Mouse (Mus musculus): ENCODE data around the gene Dennd2a. TPM values are rescaled to one million over a fixed set of nuclear protein-coding genes. Genes with fewer than 3 reads are reported as not detected.
A peak's percentile ranks its signal among the peaks of the same experiment; 100 is the strongest.

Dennd2a gene
- polyA plus RNA-seq, 1 experiment from 2014 or later: 33.1 TPM

DNA sequence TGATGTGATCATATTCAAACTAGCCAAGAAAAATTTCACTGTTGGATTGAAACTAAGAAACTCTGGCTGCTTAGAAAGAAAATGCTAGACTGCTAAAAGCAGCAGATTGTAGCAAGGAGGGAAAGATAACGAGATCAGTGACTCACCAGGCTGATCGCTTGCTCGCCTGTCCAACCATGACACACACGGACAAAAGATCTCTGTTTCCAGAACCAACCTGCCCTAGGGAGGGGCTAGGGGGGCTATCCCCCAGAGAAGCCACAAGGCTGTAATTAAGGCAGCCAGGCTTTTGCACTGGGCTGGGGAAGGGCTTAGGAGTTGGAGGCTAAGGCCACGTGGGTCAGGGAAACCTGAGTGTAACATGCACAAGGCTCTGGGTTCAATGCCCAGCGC is 41.9 kb downstream of the Dennd2a start:
- 0 out of 2 replicates have a peak overlapping the region, but pooled peaks have one; percentile 25 for H3K9ac ChIP-seq
- H3K4me2 ChIP-seq: peak overlapping the region; percentile 46
- DNase-seq (no peak), ATAC-seq (ENCODE audit: insufficient read depth) (peak; percentile 54; the same call in 1 of the 2 replicates)
- H3K4me3 ChIP-seq (ENCODE audit: low read depth, low read length): no peak overlapping the region
- no peaks in the 10 kb centered on the region for H3K27me3 ChIP-seq (ENCODE audit: insufficient read depth, low read length)
- H3K27ac ChIP-seq (ENCODE audit: low read depth): peak overlapping the region; percentile 97
- 29% methylated on average over 6 of the region's 6 CpGs for WGBS
- H3K9me3 ChIP-seq (ENCODE audit: low read depth, low read length): peaks cover 7% of the 10 kb centered on the region; the same call in 1 of the 2 replicates
- peaks cover 9% of the 10 kb centered on the region; the same call in 1 of the 2 replicates for H3K4me1 ChIP-seq (ENCODE audit: insufficient read depth)
- TF ChIP-seq CTCF (IDR thresholded peaks at IDR 0.05; ENCODE audit: low read depth): no peak
- H3K36me3 ChIP-seq (ENCODE audit: insufficient read depth): peaks cover 21% of the 10 kb centered on the region

DNA sequence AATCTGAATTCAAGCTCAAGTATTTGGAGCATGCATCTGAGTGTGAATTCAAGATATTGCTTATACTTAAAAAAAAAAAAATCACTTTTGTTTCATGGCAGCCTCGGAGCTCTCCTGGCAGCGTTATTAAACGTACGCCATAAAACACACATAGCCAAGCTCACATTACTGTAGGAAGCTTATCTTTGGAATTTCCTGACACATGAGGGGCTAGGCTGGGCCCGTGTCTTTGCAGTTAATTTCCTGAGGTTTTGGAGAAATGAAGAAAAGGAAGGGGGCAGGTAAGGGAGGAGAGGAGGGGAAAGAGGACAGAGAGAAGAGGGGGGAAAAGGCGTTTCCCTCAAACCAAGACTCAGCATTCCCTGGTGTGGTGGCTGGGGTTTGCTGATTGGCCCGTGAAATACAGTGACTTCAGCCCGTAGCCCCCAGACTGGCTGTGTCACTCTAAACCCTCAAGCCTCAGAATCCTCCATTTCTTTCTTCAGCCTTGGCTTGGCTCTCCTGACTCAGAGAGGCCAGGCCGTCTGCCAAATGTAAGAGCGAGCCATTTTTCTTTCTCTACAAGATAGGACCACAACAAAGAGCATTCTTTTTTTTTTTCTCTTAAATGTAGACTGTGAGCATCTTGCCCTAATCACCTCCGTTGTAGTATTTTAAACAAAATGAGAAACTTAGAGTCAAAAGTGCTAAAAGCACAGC is 42.5 kb downstream of the Dennd2a start:
- no peak for TF ChIP-seq CTCF (IDR thresholded peaks at IDR 0.05; ENCODE audit: low read depth)
- H3K27me3 ChIP-seq (ENCODE audit: insufficient read depth, low read length): no peaks in the 10 kb centered on the region
- H3K4me1 ChIP-seq (ENCODE audit: insufficient read depth): peaks cover 9% of the 10 kb centered on the region; the same call in 1 of the 2 replicates
- peak overlapping the region; percentile 97 for H3K27ac ChIP-seq (ENCODE audit: low read depth)
- peaks cover 15% of the 10 kb centered on the region for H3K36me3 ChIP-seq (ENCODE audit: insufficient read depth)
- no peak overlapping the region for H3K9ac ChIP-seq
- DNase-seq (peak; percentile 85), ATAC-seq (ENCODE audit: insufficient read depth) (peak; percentile 89)
- no peak overlapping the region for H3K4me3 ChIP-seq (ENCODE audit: low read depth, low read length)
- H3K9me3 ChIP-seq (ENCODE audit: low read depth, low read length): peaks cover 2% of the 10 kb centered on the region; the same call in 1 of the 2 replicates
- peak overlapping the region; percentile 46 for H3K4me2 ChIP-seq
- 8% methylated on average over 11 of the region's 11 CpGs for WGBS

DNA sequence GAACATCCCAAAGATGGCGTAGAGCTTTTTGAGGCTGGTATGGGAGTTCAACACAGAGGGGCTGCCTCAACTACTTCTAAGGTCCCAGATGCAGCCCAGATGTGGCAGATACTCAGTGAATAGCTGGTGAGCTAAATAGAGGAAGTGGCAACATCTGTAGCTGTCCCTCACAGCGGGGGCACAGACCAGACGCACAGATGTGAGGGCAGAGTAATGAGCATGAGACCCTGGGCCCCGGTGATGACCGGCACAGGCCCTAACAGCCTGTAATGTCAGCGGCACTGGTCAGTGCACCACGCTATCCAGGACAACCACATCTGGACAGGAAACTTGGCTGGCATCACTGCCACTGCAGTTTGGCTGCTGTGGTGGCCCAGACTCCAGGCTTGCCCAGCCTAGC is 54.2 kb downstream of the Dennd2a start:
- no peaks in the 10 kb centered on the region for H3K27me3 ChIP-seq (ENCODE audit: insufficient read depth, low read length)
- H3K36me3 ChIP-seq (ENCODE audit: insufficient read depth): peaks cover 70% of the 10 kb centered on the region
- H3K4me2 ChIP-seq: no peak overlapping the region
- no peak for TF ChIP-seq CTCF (IDR thresholded peaks at IDR 0.05; ENCODE audit: low read depth)
- H3K4me1 ChIP-seq (ENCODE audit: insufficient read depth): no peaks in the 10 kb centered on the region
- ATAC-seq (ENCODE audit: insufficient read depth) (no peak), DNase-seq (no peak)
- no peak overlapping the region for H3K27ac ChIP-seq (ENCODE audit: low read depth)
- no peak overlapping the region for H3K9ac ChIP-seq
- no peaks in the 10 kb centered on the region for H3K9me3 ChIP-seq (ENCODE audit: low read depth, low read length)
- no peak overlapping the region for H3K4me3 ChIP-seq (ENCODE audit: low read depth, low read length)
- WGBS: 78% methylated on average over 7 of the region's 7 CpGs

- peaks cover 73% of the 10 kb centered on the region for H3K36me3 ChIP-seq (ENCODE audit: insufficient read depth)
- 85% methylated on average over 4 of the region's 4 CpGs for WGBS
Observed at GRCm38 (mm10) chr6:39497165-39497564, 60.5 kb downstream of the Dennd2a start.

GRCm38 (mm10) chr6:39493129-39493714 is 64.4 kb downstream of the Dennd2a start:
- H3K36me3 ChIP-seq (ENCODE audit: insufficient read depth): peaks cover 79% of the 10 kb centered on the region
- DNase-seq (peak; percentile 55), ATAC-seq (ENCODE audit: insufficient read depth) (no peak; the same call in 1 of the 2 replicates)
- H3K27me3 ChIP-seq (ENCODE audit: insufficient read depth, low read length): no peaks in the 10 kb centered on the region
- no peak overlapping the region for H3K4me2 ChIP-seq
- no peak for TF ChIP-seq CTCF (IDR thresholded peaks at IDR 0.05; ENCODE audit: low read depth)
- no peak overlapping the region for H3K4me3 ChIP-seq (ENCODE audit: low read depth, low read length)
- no peak overlapping the region for H3K9ac ChIP-seq
- H3K27ac ChIP-seq (ENCODE audit: low read depth): no peak overlapping the region
- WGBS: 63% methylated on average over 12 of the region's 12 CpGs
- H3K9me3 ChIP-seq (ENCODE audit: low read depth, low read length): no peaks in the 10 kb centered on the region
- no peaks in the 10 kb centered on the region for H3K4me1 ChIP-seq (ENCODE audit: insufficient read depth)

More at GRCm38 (mm10) chr6:39497165-39497564, 60.5 kb downstream of the Dennd2a start:
- H3K9me3 ChIP-seq (ENCODE audit: low read depth, low read length): no peaks in the 10 kb centered on the region
- no peaks in the 10 kb centered on the region for H3K27me3 ChIP-seq (ENCODE audit: insufficient read depth, low read length)
- ATAC-seq (ENCODE audit: insufficient read depth): no peak
- H3K4me2 ChIP-seq: no peak overlapping the region
- no peak overlapping the region for H3K9ac ChIP-seq
- no peak for DNase-seq
- no peak for TF ChIP-seq CTCF (IDR thresholded peaks at IDR 0.05; ENCODE audit: low read depth)
- no peaks in the 10 kb centered on the region for H3K4me1 ChIP-seq (ENCODE audit: insufficient read depth)
- H3K4me3 ChIP-seq (ENCODE audit: low read depth, low read length): no peak overlapping the region
- H3K27ac ChIP-seq (ENCODE audit: low read depth): no peak overlapping the region

GRCm38 (mm10) chr6:39492161-39492560 is 65.5 kb downstream of the Dennd2a start:
- no peak overlapping the region for H3K9ac ChIP-seq

GRCm38 (mm10) chr6:39491203-39491602 is 66.5 kb downstream of the Dennd2a start:
- WGBS: 88% methylated on average over 5 of the region's 5 CpGs

More at GRCm38 (mm10) chr6:39492161-39492560, 65.5 kb downstream of the Dennd2a start:
- Histone ChIP-seq H3K4me2 (no peak overlapping the region), H3K4me3 (ENCODE audit: low read depth, low read length) (no peak overlapping the region), H3K9me3 (ENCODE audit: low read depth, low read length) (no peaks in the 10 kb centered on the region), H3K36me3 (ENCODE audit: insufficient read depth) (peaks cover 82% of the 10 kb centered on the region), H3K4me1 (ENCODE audit: insufficient read depth) (no peaks in the 10 kb centered on the region), H3K27ac (ENCODE audit: low read depth) (no peak overlapping the region), H3K27me3 (ENCODE audit: insufficient read depth, low read length) (no peaks in the 10 kb centered on the region)
- ATAC-seq (ENCODE audit: insufficient read depth) (no peak), DNase-seq (no peak)
- TF ChIP-seq CTCF (IDR thresholded peaks at IDR 0.05; ENCODE audit: low read depth): no peak
- 93% methylated on average over 4 of the region's 4 CpGs for WGBS

More at GRCm38 (mm10) chr6:39491203-39491602, 66.5 kb downstream of the Dennd2a start:
- Histone ChIP-seq H3K4me2 (no peak overlapping the region), H3K9me3 (ENCODE audit: low read depth, low read length) (no peaks in the 10 kb centered on the region), H3K4me1 (ENCODE audit: insufficient read depth) (no peaks in the 10 kb centered on the region), H3K27ac (ENCODE audit: low read depth) (no peak overlapping the region), H3K4me3 (ENCODE audit: low read depth, low read length) (no peak overlapping the region), H3K36me3 (ENCODE audit: insufficient read depth) (peaks cover 82% of the 10 kb centered on the region), H3K9ac (no peak overlapping the region), H3K27me3 (ENCODE audit: insufficient read depth, low read length) (no peaks in the 10 kb centered on the region)
- ATAC-seq (ENCODE audit: insufficient read depth) (no peak), DNase-seq (no peak)
- no peak for TF ChIP-seq CTCF (IDR thresholded peaks at IDR 0.05; ENCODE audit: low read depth)

Measured in lung, embryonic 14.5 days (tissue).